Mouse (Mus musculus): ENCODE data around the gene Psmc3. TPM values are rescaled to one million over a fixed set of nuclear protein-coding genes. Genes with fewer than 3 reads are reported as not detected.
A peak's percentile ranks its signal among the peaks of the same experiment; 100 is the strongest.
"Not testable (repeated sequence)": the region's sequence is repeated elsewhere in the genome, so short reads cannot be mapped to it uniquely, and the experiment has no call there.

Gene Psmc3
- polyA plus RNA-seq, 1 experiment from 2014 or later, result 109 TPM

DNA sequence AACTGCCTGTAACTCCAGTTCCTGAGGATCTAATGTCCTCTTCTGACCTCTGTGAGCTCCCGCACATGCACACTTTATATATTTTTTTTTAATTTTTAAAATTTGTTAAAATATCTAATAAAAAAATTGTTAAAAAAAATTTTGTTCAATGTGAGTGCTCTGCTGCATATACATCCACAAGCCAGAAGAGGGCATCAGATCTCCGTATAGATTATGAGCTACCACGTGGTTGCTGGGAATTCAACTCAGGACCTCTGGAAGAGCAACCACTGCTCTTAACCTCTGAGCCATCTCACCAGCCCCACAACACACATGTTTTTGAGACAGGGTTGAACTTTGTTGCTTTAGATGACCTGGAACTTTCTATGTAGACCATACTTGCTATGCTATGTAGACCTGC is 20.8 kb upstream of the Psmc3 start:
- no peak overlapping the region for H3K4me2 ChIP-seq (ENCODE audit: low read depth, low read length)
- ATAC-seq (0 out of 2 replicates have a peak, but pooled peaks have one; percentile 22), DNase-seq (no peak)
- 14% methylated on average over 3 of the region's 3 CpGs for WGBS (ENCODE audit: insufficient replicate concordance)
- TF ChIP-seq EP300 (IDR thresholded peaks at IDR 0.05; ENCODE audit: low read depth) (no peak), CTCF (IDR thresholded peaks at IDR 0.05; ENCODE audit: low read depth) (peak; percentile 55)
- no peaks in the 10 kb centered on the region for H3K27me3 ChIP-seq (ENCODE audit: insufficient read depth, low read length)
- no peak overlapping the region for H3K9ac ChIP-seq (replicated peaks)
- no peak overlapping the region for H3K27ac ChIP-seq (ENCODE audit: low read depth)
- H3K4me1 ChIP-seq (ENCODE audit: insufficient read depth), result peaks cover 6% of the 10 kb centered on the region; the same call in 1 of the 2 replicates
- H3K36me3 ChIP-seq (replicated peaks; ENCODE audit: insufficient read depth, low read length), result no peaks in the 10 kb centered on the region
- no peak overlapping the region for H3K4me3 ChIP-seq (ENCODE audit: low read depth, low read length)
- no peaks in the 10 kb centered on the region for H3K9me3 ChIP-seq (ENCODE audit: low read length)

DNA sequence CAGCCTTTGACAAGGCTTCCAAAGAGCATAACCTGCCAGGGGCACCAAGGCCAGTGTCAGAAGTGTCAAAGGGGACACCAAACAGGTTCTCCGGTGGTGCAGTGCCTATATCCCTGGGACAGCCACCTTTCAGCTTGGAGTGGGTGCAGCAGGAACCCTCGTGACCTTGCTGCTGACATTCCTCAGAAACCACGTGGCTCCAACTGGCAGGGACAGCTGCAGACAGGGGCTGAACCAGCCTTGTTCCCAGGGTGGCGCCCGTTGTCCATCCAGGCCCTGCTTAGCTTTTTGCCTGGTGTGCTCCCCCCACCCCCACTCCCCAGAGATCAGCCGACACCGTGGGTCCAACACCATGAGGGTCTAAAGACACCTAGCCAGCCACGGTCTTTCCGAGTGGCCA is 18.4 kb upstream of the Psmc3 start, which contains the start of gene Rapsn:
Gene Rapsn (plus strand): TSS at position 236 of the 400 bp plus-strand sequence.
- ATAC-seq, result peak; percentile 8; the same call in 1 of the 2 replicates
- no peak within 1 kb of the TSS for H3K4me2 ChIP-seq (ENCODE audit: low read depth, low read length)
- no peak within 1 kb of the TSS for H3K4me3 ChIP-seq (ENCODE audit: low read depth, low read length)
- 64% methylated on average over 9 of the region's 9 CpGs for whole genome bisulfite sequencing (ENCODE audit: insufficient replicate concordance)
- no peaks in the 10 kb centered on the region for H3K4me1 ChIP-seq (ENCODE audit: insufficient read depth)
- no peak within 1 kb of the TSS for H3K27ac ChIP-seq (ENCODE audit: low read depth)
- no peaks in the 10 kb centered on the region for H3K36me3 ChIP-seq (replicated peaks; ENCODE audit: insufficient read depth, low read length)
- DNase-seq, result no peak
- no peak within 1 kb of the TSS for H3K9ac ChIP-seq (replicated peaks)
- H3K9me3 ChIP-seq (ENCODE audit: low read length), result no peaks in the 10 kb centered on the region
- no peak for TF ChIP-seq EP300 (IDR thresholded peaks at IDR 0.05; ENCODE audit: low read depth)
- TF ChIP-seq CTCF (IDR thresholded peaks at IDR 0.05; ENCODE audit: low read depth), result no peak
- no peaks in the 10 kb centered on the region for H3K27me3 ChIP-seq (ENCODE audit: insufficient read depth, low read length)

DNA sequence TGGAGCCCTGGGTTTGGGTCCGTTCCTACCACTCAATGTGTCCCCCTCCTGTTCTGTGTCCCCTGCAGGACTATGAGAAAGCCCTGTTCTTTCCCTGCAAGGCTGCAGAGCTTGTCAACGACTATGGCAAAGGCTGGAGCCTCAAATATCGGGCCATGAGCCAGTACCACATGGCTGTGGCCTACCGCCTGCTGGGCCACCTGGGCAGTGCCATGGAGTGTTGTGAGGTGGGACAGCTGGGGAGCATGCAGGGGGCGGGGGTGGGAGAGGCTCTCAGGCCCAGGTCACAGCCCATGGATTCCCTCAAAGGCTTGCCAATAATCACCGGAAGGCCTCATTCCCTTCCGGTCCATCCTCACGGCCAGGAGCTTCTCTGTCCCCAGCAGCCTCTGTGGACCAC is 12.0 kb upstream of the Psmc3 start:
- WGBS (ENCODE audit: insufficient replicate concordance), result 78% methylated on average over 8 of the region's 8 CpGs
- Histone ChIP-seq H3K4me1 (ENCODE audit: insufficient read depth) (peaks cover 3% of the 10 kb centered on the region; the same call in 1 of the 2 replicates), H3K4me2 (ENCODE audit: low read depth, low read length) (no peak overlapping the region), H3K27me3 (ENCODE audit: insufficient read depth, low read length) (no peaks in the 10 kb centered on the region), H3K9ac (replicated peaks) (no peak overlapping the region), H3K9me3 (ENCODE audit: low read length) (no peaks in the 10 kb centered on the region), H3K27ac (ENCODE audit: low read depth) (no peak overlapping the region), H3K4me3 (ENCODE audit: low read depth, low read length) (no peak overlapping the region), H3K36me3 (replicated peaks; ENCODE audit: insufficient read depth, low read length) (no peaks in the 10 kb centered on the region)
- TF ChIP-seq EP300 (IDR thresholded peaks at IDR 0.05; ENCODE audit: low read depth) (no peak), CTCF (IDR thresholded peaks at IDR 0.05; ENCODE audit: low read depth) (no peak)
- no peak for DNase-seq
- ATAC-seq, result no peak

DNA sequence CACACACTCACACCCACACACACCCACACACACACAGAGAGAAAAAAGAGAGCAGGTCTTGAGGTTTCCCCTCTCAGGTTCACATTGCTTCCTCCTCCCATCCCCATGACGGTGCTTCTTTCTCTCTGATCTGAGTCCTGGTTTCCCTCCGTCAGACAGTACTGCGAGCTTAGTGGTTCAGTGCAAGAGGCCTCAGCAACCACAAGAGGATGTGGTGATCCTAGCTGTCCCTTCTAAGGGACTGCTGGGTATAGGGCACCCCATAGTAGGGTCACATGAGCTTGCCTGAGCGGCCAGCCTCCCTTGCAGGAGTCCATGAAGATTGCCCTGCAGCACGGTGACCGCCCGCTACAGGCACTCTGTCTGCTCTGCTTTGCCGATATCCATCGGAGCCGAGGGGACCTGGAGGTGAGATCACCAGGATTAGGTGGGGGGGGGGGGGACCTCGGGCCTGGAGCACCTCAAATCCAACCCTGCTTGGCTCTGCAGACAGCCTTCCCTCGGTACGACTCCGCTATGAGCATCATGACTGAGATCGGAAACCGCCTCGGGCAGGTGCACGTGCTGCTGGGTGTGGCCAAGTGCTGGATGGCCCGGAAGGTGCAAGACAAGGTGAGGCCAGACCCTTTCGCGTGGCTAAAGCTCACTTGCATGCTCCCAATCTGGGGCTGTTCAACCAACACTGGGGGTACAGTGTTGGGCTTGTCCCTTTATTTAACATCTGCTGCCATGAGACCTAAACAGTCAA is 11.0 kb upstream of the Psmc3 start:
- H3K4me1 ChIP-seq (ENCODE audit: insufficient read depth), result peaks cover 3% of the 10 kb centered on the region; the same call in 1 of the 2 replicates
- no peak for TF ChIP-seq CTCF (IDR thresholded peaks at IDR 0.05; ENCODE audit: low read depth)
- TF ChIP-seq EP300 (IDR thresholded peaks at IDR 0.05; ENCODE audit: low read depth), result no peak
- H3K4me3 ChIP-seq (ENCODE audit: low read depth, low read length), result no peak overlapping the region
- ATAC-seq (peak; percentile 76), DNase-seq (peak; percentile 37)
- H3K27ac ChIP-seq (ENCODE audit: low read depth), result no peak overlapping the region
- no peaks in the 10 kb centered on the region for H3K27me3 ChIP-seq (ENCODE audit: insufficient read depth, low read length)
- peak overlapping the region; percentile 36 for H3K4me2 ChIP-seq (ENCODE audit: low read depth, low read length)
- 45% methylated on average over 21 of the region's 21 CpGs for WGBS (ENCODE audit: insufficient replicate concordance)
- no peaks in the 10 kb centered on the region for H3K36me3 ChIP-seq (replicated peaks; ENCODE audit: insufficient read depth, low read length)
- no peaks in the 10 kb centered on the region for H3K9me3 ChIP-seq (ENCODE audit: low read length)
- H3K9ac ChIP-seq (replicated peaks), result no peak overlapping the region

DNA sequence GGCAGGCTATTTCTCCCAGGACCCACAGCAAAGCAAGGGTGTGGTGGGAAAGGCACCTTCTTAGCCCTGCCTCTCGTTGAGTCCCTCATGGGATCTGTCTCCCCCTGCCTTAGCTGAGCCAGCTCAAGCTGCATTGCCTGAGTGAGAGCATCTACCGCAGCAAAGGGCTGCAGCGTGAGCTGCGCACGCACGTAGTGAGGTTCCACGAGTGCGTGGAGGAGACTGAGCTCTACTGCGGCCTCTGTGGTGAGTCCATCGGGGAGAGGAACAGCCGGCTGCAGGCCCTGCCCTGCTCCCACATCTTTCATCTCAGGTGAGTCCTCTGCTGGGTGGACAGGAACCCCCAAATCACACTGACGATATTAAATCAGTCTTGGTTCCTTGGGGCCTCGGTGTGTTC is 9.1 kb upstream of the Psmc3 start:
- ATAC-seq (no peak), DNase-seq (no peak)
- TF ChIP-seq EP300 (IDR thresholded peaks at IDR 0.05; ENCODE audit: low read depth) (no peak), CTCF (IDR thresholded peaks at IDR 0.05; ENCODE audit: low read depth) (no peak)
- Histone ChIP-seq H3K27me3 (ENCODE audit: insufficient read depth, low read length) (no peaks in the 10 kb centered on the region), H3K4me2 (ENCODE audit: low read depth, low read length) (no peak overlapping the region), H3K4me3 (ENCODE audit: low read depth, low read length) (no peak overlapping the region), H3K27ac (ENCODE audit: low read depth) (no peak overlapping the region), H3K4me1 (ENCODE audit: insufficient read depth) (peaks cover 3% of the 10 kb centered on the region; the same call in 1 of the 2 replicates), H3K9me3 (ENCODE audit: low read length) (no peaks in the 10 kb centered on the region), H3K9ac (replicated peaks) (no peak overlapping the region), H3K36me3 (replicated peaks; ENCODE audit: insufficient read depth, low read length) (no peaks in the 10 kb centered on the region)
- WGBS (ENCODE audit: insufficient replicate concordance), result 84% methylated on average over 13 of the region's 13 CpGs

DNA sequence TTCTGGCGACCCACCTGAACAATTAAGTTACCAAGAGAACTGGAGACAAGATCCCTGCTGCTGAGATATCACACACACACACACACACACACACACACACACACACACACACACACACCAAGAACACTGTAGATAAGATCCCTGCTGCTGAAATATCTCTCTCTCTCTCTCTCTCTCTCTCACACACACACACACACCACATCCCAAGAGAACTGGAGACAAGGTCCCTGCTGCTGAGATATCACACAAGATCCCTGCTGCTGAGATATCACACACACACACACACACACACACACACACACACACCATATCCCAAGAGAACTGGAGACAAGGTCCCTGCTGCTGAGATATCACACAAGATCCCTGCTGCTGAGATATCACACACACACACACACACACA is 8.0 kb upstream of the Psmc3 start:
- 55% methylated on average over 1 of the region's 1 CpGs for WGBS (ENCODE audit: insufficient replicate concordance)
- not testable (repeated sequence) for ATAC-seq

More for the DNA sequence above, 8.0 kb upstream of the Psmc3 start:
- not testable (repeated sequence) for H3K9me3 ChIP-seq (ENCODE audit: low read length); H3K9ac ChIP-seq (replicated peaks); H3K27ac ChIP-seq (ENCODE audit: low read depth); H3K27me3 ChIP-seq (ENCODE audit: insufficient read depth, low read length); H3K36me3 ChIP-seq (replicated peaks; ENCODE audit: insufficient read depth, low read length); H3K4me1 ChIP-seq (ENCODE audit: insufficient read depth); H3K4me3 ChIP-seq (ENCODE audit: low read depth, low read length); H3K4me2 ChIP-seq (ENCODE audit: low read depth, low read length); DNase-seq
